Mouse (Mus musculus): ENCODE measurements at regions not wholly inside any gene's neighbourhood (a gene's known extent, or its start where the extent isn't known, plus 50 kb on each side); places are given as distances from the start of the nearest gene placed in this dataset.

- no peak for TF ChIP-seq POLR2A (IDR thresholded peaks at IDR 0.05; ENCODE audit: extremely low read depth, insufficient read depth, low read length)
- no peak for TF ChIP-seq CTCF (IDR thresholded peaks at IDR 0.05; ENCODE audit: low read depth, low read length)
Measured at GRCm38 (mm10) chr9:43617632-43618031, 126.2 kb upstream of the Nectin1 start.
